Mouse (Mus musculus) cortical plate, adult 2 months (tissue): ENCODE data around the gene Anapc11.

ENCODE experiments used
- CTCF ChIP-seq: fragments of 200-500 bp; IDR thresholded peaks from 2 replicates; pipeline ENCODE4 v1.5.1; 2011; ENCODE audit warnings: mild to moderate bottlenecking, control low read depth, low read length; ENCODE audit not compliant: insufficient read depth; ENCODE audit errors: extremely low read depth
- POLR2A ChIP-seq: fragments of 200-500 bp; IDR thresholded peaks from 2 replicates; pipeline ENCODE4 v1.6.1; 2011; ENCODE audit warnings: mild to moderate bottlenecking, low read length, control low read depth; ENCODE audit not compliant: insufficient read depth; ENCODE audit errors: extremely low read depth

GRCm38 (mm10) chr11:120565114-120565513 is 33.1 kb upstream of the Anapc11 start:
- TF ChIP-seq POLR2A (no peak), CTCF (no peak)
